Mouse (Mus musculus) myocyte (in vitro differentiated cells): Measurements from ENCODE around the gene Fam163b. TPM values are rescaled to one million over a fixed set of nuclear protein-coding genes. Genes with fewer than 3 reads are reported as not detected.

ENCODE experiments used
- H3K27me3 ChIP-seq: one replicate; pipeline ENCODE4 v1.6.1; 2011; ENCODE audit not compliant: control insufficient read depth, insufficient read depth, insufficient read length
- H3K36me3 ChIP-seq: one replicate; pipeline ENCODE4 v1.6.1; 2011; ENCODE audit not compliant: control insufficient read depth, insufficient read depth
- H3K4me2 ChIP-seq: one replicate; pipeline ENCODE4 v1.6.1; 2011; ENCODE audit warnings: low read depth, control low read depth
- H3K4me3 ChIP-seq: one replicate; pipeline ENCODE4 v1.5.1; 2011; ENCODE audit warnings: mild to moderate bottlenecking, control low read depth, moderate library complexity
- H3K79me2 ChIP-seq: one replicate; pipeline ENCODE4 v1.6.1; 2011; ENCODE audit not compliant: control insufficient read depth, insufficient read depth
- H3ac ChIP-seq: one replicate; pipeline ENCODE4 v1.6.1; 2011; ENCODE audit not compliant: control insufficient read depth, insufficient read length
- CEBPB ChIP-seq: IDR thresholded peaks from 2 replicates; pipeline ENCODE4 v1.6.1; 2011; ENCODE audit warnings: mild to moderate bottlenecking, moderate library complexity; ENCODE audit not compliant: poor library complexity, insufficient read depth, severe bottlenecking
- E2F4 ChIP-seq: IDR thresholded peaks from one replicate; pipeline ENCODE4 v1.6.1; 2011; ENCODE audit warnings: mild to moderate bottlenecking, control low read depth, moderate library complexity; ENCODE audit not compliant: insufficient read depth
- MAX ChIP-seq: IDR thresholded peaks from one replicate; pipeline ENCODE4 v1.6.1; 2011; ENCODE audit warnings: low read depth, mild to moderate bottlenecking, control low read depth
- MYOD1 ChIP-seq, 3 experiments: IDR thresholded peaks; one replicate each; pipeline ENCODE4 v1.6.1; 2011; ENCODE audit warnings: control low read depth in 2 of 3, low read depth in 2 of 3, mild to moderate bottlenecking in 2 of 3, moderate library complexity in 1 of 3; ENCODE audit not compliant: insufficient read length in 2 of 3, control insufficient read depth in 1 of 3
- MYOG ChIP-seq, 3 experiments: IDR thresholded peaks; one replicate each; pipeline ENCODE4 v1.6.1; 2011; ENCODE audit warnings: control low read depth in 2 of 3, low read depth in 2 of 3, mild to moderate bottlenecking in 2 of 3; ENCODE audit not compliant: insufficient read length in 2 of 3, control insufficient read depth in 1 of 3, insufficient read depth in 1 of 3
- POLR2A ChIP-seq: IDR thresholded peaks from one replicate; pipeline ENCODE4 v1.6.1; 2011; ENCODE audit warnings: low read depth, mild to moderate bottlenecking, control low read depth, moderate library complexity; ENCODE audit not compliant: insufficient read length
- POLR2AphosphoS2 ChIP-seq: IDR thresholded peaks from one replicate; pipeline ENCODE4 v1.6.1; 2011; ENCODE audit warnings: low read depth, control low read depth; ENCODE audit not compliant: insufficient read length
- REST ChIP-seq: IDR thresholded peaks from one replicate; pipeline ENCODE4 v1.6.1; 2011; ENCODE audit warnings: mild to moderate bottlenecking, control low read depth, moderate library complexity; ENCODE audit not compliant: insufficient read depth, insufficient read length
- SRF ChIP-seq: IDR thresholded peaks from one replicate; pipeline ENCODE4 v1.6.1; 2011; ENCODE audit warnings: low read depth; ENCODE audit not compliant: control insufficient read depth, insufficient read length
- TCF12 ChIP-seq: IDR thresholded peaks from one replicate; pipeline ENCODE4 v1.6.1; 2011; ENCODE audit warnings: mild to moderate bottlenecking, control low read depth; ENCODE audit not compliant: poor library complexity, insufficient read depth, severe bottlenecking
- TCF3 ChIP-seq: IDR thresholded peaks from one replicate; pipeline ENCODE4 v1.6.1; 2011; ENCODE audit warnings: low read depth, control low read depth; ENCODE audit not compliant: insufficient read length
- USF1 ChIP-seq: IDR thresholded peaks from one replicate; pipeline ENCODE4 v1.6.1; 2011; ENCODE audit warnings: low read depth, mild to moderate bottlenecking, control low read depth, moderate library complexity
- polyA plus RNA-seq: library from polyadenylated mRNA; unstranded; fragments of >200 nt; fragmentation: generic; extraction: Trizol; gene quantifications from one replicate; pipeline ENCODE4 v1.2.1, GENCODE M21; 2012; ENCODE audit warnings: missing spikeins

Fam163b gene
- polyA plus RNA-seq, 1 experiment, result 0.04 TPM

- peaks cover 6% of the 10 kb centered on the region for H3K79me2 ChIP-seq
- no peak overlapping the region for H3K4me2 ChIP-seq
- H3K4me3 ChIP-seq, result no peak overlapping the region
- no peaks in the 10 kb centered on the region for H3K27me3 ChIP-seq
- no peaks in the 10 kb centered on the region for H3K36me3 ChIP-seq
- no peak overlapping the region for H3ac ChIP-seq
- no peak for TF ChIP-seq SRF
- peak in 2 of 3 experiments; percentile 20 to 32 for TF ChIP-seq MYOD1 (IDR thresholded peaks at IDR 0.05; ENCODE audit: control insufficient read depth in 1 of 3, insufficient read length in 2 of 3, low read depth in 2 of 3)
- TF ChIP-seq CEBPB, result no peak
- peak in 1 of 3 experiments; percentile 70 for TF ChIP-seq MYOG (IDR thresholded peaks at IDR 0.05; ENCODE audit: control insufficient read depth in 1 of 3, insufficient read depth in 1 of 3, insufficient read length in 2 of 3, low read depth in 2 of 3)
- no peak for TF ChIP-seq POLR2A
These were observed 68.9 kb downstream of the Fam163b start for GRCm38 (mm10) chr2:27073407-27073806.

DNA sequence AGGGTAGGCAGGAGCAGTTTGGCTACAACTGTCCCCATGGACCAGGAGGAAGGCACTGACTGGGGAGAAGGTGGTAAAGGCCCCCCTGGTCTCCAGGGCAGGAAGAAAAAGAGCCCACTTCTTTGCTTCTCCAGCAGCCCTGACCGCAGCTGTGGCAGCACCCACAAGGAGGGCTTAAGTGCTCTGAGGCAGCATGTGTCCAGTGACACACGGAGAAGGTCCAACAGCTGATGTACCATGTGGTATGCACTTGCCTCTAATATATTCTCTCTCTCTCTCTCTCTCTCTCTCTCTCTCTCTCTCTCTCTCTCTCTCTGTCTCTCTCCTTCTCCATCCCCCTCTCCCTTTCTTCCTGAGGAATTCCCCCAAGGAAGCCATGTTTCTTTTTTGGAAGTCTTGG lies 70.3 kb downstream of the Fam163b start, which contains the start of gene Mymk:
Gene Mymk (minus strand): TSS at position 202 of the 400 bp plus-strand sequence.
- Histone ChIP-seq H3K4me2 (peak within 1 kb of the TSS; percentile 68), H3K36me3 (no peaks in the 10 kb centered on the region), H3K4me3 (peak within 1 kb of the TSS; percentile 56), H3K27me3 (no peaks in the 10 kb centered on the region), H3ac (peak within 1 kb of the TSS; percentile 1), H3K79me2 (peaks cover 6% of the 10 kb centered on the region)
- TF ChIP-seq MYOG (IDR thresholded peaks at IDR 0.05; ENCODE audit: control insufficient read depth in 1 of 3, insufficient read depth in 1 of 3, insufficient read length in 2 of 3, low read depth in 2 of 3), result peak; percentile 89 to 97 (median 96)
- no peak for TF ChIP-seq MAX
- TF ChIP-seq SRF, result no peak
- TF ChIP-seq POLR2AphosphoS2, result peak; percentile 87
- TF ChIP-seq E2F4, result no peak
- TF ChIP-seq CEBPB, result no peak
- peak; percentile 87 for TF ChIP-seq TCF3
- TF ChIP-seq POLR2A, result peak; percentile 86
- peak; percentile 94 for TF ChIP-seq TCF12
- TF ChIP-seq USF1, result peak; percentile 20
- peak; percentile 95 to 99 (median 97) for TF ChIP-seq MYOD1 (IDR thresholded peaks at IDR 0.05; ENCODE audit: control insufficient read depth in 1 of 3, insufficient read length in 2 of 3, low read depth in 2 of 3)
- TF ChIP-seq REST, result no peak

DNA sequence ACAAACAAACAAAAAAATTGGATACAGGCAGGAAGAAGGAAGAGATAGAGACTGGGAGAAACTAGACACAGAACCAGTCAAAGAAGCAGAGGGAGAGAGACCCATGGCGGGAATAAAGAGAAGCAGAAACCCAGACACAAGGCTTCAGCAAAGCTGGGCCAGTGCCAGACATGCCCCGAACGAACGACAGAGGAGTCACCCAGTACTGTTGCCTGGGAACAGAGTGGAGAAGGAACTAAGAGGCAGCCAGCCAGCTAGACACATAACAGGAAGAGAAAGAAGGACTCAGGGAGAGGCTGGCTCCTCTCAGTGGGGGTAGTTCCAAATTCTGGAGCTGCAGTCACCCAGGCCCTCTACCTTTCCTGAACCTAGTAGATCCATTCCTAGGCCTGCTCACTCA lies 71.2 kb downstream of the Fam163b start:
- H3K36me3 ChIP-seq, result peaks cover 7% of the 10 kb centered on the region
- peak overlapping the region; percentile 56 for H3K4me3 ChIP-seq
- H3K79me2 ChIP-seq, result peaks cover 6% of the 10 kb centered on the region
- H3K27me3 ChIP-seq, result no peaks in the 10 kb centered on the region
- H3ac ChIP-seq, result peak overlapping the region; percentile 1
- peak; percentile 24 for TF ChIP-seq POLR2AphosphoS2
- TF ChIP-seq MYOD1 (IDR thresholded peaks at IDR 0.05; ENCODE audit: control insufficient read depth in 1 of 3, insufficient read length in 2 of 3, low read depth in 2 of 3), result no peak
- peak overlapping the region; percentile 64 for H3K4me2 ChIP-seq

DNA sequence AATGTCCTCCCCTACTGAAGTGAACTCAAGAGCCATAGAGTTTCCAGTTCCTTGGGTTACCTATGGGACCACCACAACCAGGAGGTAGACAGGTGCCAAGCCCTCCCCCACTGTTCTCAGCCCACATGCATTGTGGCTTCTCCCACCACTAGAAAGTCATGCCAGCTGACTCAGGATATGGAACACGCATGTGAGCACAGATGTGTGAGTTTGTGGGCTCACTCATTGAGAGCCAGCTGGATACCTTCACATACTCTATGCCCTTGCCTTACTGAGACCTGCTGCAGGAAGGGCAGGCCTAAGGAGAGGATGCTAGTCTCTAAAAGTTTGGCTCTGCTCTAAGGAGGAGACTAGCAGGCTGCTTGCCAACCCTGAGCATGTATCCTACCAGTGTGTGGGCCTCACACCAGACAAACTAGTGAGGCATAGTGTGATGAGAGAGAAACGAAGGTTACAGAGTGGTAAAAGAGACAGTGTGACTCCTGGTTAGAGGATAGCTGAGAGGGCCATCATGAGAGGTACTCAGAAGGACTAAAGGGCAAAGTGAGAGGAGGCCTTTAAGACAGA lies 72.0 kb downstream of the Fam163b start:
- Histone ChIP-seq H3K4me3 (peak overlapping the region; percentile 56), H3K27me3 (no peaks in the 10 kb centered on the region), H3K4me2 (peak overlapping the region; percentile 64), H3K36me3 (peaks cover 13% of the 10 kb centered on the region), H3K79me2 (peaks cover 6% of the 10 kb centered on the region), H3ac (peak overlapping the region; percentile 18)
- no peak for TF ChIP-seq SRF
- TF ChIP-seq CEBPB, result no peak
- TF ChIP-seq MYOD1 (IDR thresholded peaks at IDR 0.05; ENCODE audit: control insufficient read depth in 1 of 3, insufficient read length in 2 of 3, low read depth in 2 of 3), result peak in 2 of 3 experiments; percentile 64 to 85
- peak; percentile 31 for TF ChIP-seq TCF12
- TF ChIP-seq MYOG (IDR thresholded peaks at IDR 0.05; ENCODE audit: control insufficient read depth in 1 of 3, insufficient read depth in 1 of 3, insufficient read length in 2 of 3, low read depth in 2 of 3), result peak in 2 of 3 experiments; percentile 51 to 92
- TF ChIP-seq USF1, result no peak
- TF ChIP-seq TCF3, result peak; percentile 43
- TF ChIP-seq POLR2A, result peak; percentile 55
- no peak for TF ChIP-seq REST

GRCm38 (mm10) chr2:27069646-27070045 lies 72.6 kb downstream of the Fam163b start:
- Histone ChIP-seq H3K36me3 (peaks cover 15% of the 10 kb centered on the region), H3K79me2 (peaks cover 6% of the 10 kb centered on the region), H3ac (peak overlapping the region; percentile 18), H3K27me3 (no peaks in the 10 kb centered on the region), H3K4me2 (peak overlapping the region; percentile 67), H3K4me3 (peak overlapping the region; percentile 56)
- no peak for TF ChIP-seq REST
- peak; percentile 85 to 99 (median 94) for TF ChIP-seq MYOG (IDR thresholded peaks at IDR 0.05; ENCODE audit: control insufficient read depth in 1 of 3, insufficient read depth in 1 of 3, insufficient read length in 2 of 3, low read depth in 2 of 3)
- TF ChIP-seq MYOD1 (IDR thresholded peaks at IDR 0.05; ENCODE audit: control insufficient read depth in 1 of 3, insufficient read length in 2 of 3, low read depth in 2 of 3), result peak; percentile 20 to 100 (median 94)
- peak; percentile 66 for TF ChIP-seq POLR2A
- TF ChIP-seq TCF3, result peak; percentile 90
- no peak for TF ChIP-seq CEBPB
- TF ChIP-seq MAX, result peak; percentile 52
- TF ChIP-seq TCF12, result peak; percentile 75
- peak; percentile 90 for TF ChIP-seq POLR2AphosphoS2
- peak; percentile 40 for TF ChIP-seq SRF
- TF ChIP-seq E2F4, result no peak
- TF ChIP-seq USF1, result no peak
